Mouse (Mus musculus): Measurements from ENCODE around the gene Adamts16. TPM values are rescaled to one million over a fixed set of nuclear protein-coding genes. Genes with fewer than 3 reads are reported as not detected.

Gene Adamts16
- not detected for polyA plus RNA-seq (2014; fragmentation: Illumina TruSeq; extraction: RNeasy Lipid Tissue Mini Kit (QIAGEN cat#74804); ENCODE audit: low read depth, low replicate concordance)

DNA sequence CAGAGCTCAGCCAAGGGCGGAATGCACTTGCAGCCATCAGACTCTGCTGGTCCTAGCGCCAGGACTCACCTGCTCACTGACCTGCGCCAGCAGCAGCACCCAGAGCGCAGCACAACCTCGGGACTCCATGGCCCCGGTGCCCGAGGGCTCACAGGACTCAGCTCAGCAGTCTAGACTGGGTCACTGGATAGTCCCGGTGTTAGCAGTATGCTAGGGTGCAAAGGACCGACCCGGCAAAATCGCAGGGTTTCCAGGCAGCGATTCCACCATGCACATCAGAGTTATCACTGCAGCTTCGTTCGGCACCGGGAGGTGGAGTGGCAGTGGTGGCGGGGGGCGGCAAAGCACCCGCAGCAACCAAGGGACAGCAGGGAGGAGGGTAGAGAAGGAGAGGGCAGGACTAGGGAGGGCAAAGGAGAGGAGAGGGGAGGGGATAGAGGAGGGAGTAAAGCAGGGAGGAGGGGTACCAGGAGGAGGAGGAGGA lies at the start of gene Adamts16:
Gene Adamts16 (minus strand): TSS at position 391 of the 484 bp plus-strand sequence.

Other genes with a start within 250 kb of the Adamts16 start
- gene Ice1, start 204.2 kb downstream of the Adamts16 start, polyA plus RNA-seq (2014; fragmentation: Illumina TruSeq; extraction: RNeasy Lipid Tissue Mini Kit (QIAGEN cat#74804); ENCODE audit: low read depth, low replicate concordance): 9.4 TPM